Mouse (Mus musculus) neural tube, embryonic 10.5 days (tissue): ENCODE results near the gene Spata19.

Source experiments
- DNase-seq: peaks from one replicate; pipeline ENCODE4 v3.0.0-alpha.2; 2017; ENCODE audit warnings: low spot score; ENCODE audit errors: extremely low spot score

Spata19 gene

DNA sequence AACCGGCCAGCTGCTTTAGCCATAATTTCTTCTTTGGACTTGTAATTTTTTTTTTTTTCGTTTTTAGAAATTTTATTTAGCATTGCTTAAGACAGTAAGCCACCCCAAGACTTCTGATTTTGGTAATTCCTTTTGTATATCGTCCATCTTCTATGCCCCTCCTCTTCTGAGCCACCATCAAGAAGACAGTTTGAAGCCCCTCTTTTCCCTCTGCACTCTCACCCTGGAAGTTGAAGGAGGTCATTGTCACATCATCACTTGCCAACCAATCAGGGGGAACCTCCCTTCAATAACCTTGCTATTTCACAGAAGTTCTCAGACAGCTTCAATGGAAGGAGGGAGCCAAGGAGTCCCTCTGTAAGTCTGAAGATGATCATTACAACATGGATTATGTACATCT is at the start of gene Spata19:
Gene Spata19, plus strand, starts transcription at position 301 of the 400 bp plus-strand sequence.
- no peak for DNase-seq

DNA sequence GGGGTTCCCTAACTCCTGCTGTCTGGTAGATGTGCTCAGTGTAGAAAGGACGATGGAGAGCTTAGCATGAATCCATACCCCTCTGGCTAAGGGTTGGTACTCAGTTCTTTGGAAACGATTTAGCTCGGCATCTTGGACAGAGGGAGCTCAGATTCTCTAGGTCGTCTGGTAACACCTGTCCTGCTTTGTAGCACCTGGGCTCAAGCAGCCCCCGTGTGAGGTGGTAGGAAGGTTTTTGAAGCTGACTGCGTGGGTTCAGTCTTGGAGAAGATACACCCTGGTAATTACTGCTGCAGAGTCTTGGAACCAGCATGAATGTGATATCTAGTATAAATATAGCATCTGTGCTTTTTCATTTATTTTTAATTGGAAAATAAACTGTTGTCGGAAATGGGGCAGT is 43.5 kb upstream of the Spata19 start:
- DNase-seq: no peak

GRCm38 (mm10) chr9:27357893-27358292 is 38.7 kb upstream of the Spata19 start:
- DNase-seq: no peak

- no peak for DNase-seq
Observed at GRCm38 (mm10) chr9:27367231-27367630, 29.4 kb upstream of the Spata19 start.

- DNase-seq: no peak
Observed at GRCm38 (mm10) chr9:27369108-27369507, 27.5 kb upstream of the Spata19 start.

- no peak for DNase-seq
Observed at GRCm38 (mm10) chr9:27375746-27376145, 20.9 kb upstream of the Spata19 start.

DNA sequence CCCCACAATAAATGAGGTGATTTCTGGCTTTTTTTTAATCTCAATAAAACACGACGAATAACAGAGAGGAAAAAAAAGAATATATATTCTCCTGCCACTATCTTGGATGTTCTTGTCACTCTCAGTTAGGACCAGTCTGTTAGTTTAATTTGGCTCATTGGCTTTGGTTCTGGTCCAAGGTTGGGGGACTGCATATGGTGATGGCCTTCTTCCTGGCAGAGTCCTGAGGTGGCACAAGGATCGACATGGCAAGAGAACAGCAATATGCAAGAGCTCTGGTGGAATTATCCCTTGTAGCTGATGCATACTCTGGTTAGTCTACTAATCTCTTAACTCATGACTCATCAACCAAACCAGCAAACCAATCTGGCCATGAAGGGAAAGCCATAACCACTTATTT is 9.6 kb upstream of the Spata19 start:
- no peak for DNase-seq

DNA sequence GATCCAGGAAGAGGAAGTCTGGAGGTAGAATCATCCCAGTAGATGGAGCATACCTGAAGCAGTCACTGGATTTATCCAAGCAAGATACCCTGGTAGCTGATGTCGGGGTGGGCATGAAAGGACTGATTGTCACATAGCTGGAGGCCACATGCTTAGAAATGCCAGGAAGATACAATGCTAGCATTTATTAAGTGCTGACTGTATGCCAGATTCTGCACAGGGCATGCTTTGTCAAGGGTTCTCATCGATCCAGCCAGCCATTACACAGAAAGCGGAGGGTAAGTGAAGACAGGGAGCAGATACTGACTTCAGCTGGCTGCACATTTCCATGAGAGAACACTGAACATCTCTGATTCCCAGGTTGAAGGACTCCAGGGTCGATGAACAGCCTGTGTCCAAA is 4.6 kb downstream of the Spata19 start:
- no peak for DNase-seq

GRCm38 (mm10) chr9:27409733-27410132 is 13.1 kb downstream of the Spata19 start:
- DNase-seq: peak; percentile 27

- peak; percentile 88 for DNase-seq
Observed at GRCm38 (mm10) chr9:27414058-27414460, 17.5 kb downstream of the Spata19 start.

GRCm38 (mm10) chr9:27424511-27424910 is 27.9 kb downstream of the Spata19 start:
- DNase-seq: no peak

DNA sequence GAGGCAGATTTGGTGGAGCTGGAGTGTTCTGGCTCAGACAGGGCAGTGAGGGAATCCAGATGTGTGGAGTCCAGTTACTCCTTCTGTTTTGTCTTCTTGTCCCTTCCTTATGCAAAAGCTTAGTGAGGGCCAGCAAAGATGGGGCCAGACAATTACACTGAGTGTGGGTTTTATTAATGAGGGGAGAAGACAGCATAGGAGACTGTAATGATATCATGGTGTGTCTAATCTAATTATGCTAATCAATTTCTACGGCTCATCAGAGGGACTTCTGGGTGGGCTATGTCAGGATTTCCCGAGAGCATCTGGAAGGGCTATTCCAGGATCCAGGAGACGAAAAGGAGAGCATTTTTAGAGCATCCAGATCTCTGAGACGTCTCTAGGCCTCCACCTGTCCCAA is 32.0 kb downstream of the Spata19 start:
- no peak for DNase-seq

GRCm38 (mm10) chr9:27433301-27433700 is 36.7 kb downstream of the Spata19 start:
- no peak for DNase-seq

GRCm38 (mm10) chr9:27435936-27436335 is 39.3 kb downstream of the Spata19 start:
- no peak for DNase-seq

DNA sequence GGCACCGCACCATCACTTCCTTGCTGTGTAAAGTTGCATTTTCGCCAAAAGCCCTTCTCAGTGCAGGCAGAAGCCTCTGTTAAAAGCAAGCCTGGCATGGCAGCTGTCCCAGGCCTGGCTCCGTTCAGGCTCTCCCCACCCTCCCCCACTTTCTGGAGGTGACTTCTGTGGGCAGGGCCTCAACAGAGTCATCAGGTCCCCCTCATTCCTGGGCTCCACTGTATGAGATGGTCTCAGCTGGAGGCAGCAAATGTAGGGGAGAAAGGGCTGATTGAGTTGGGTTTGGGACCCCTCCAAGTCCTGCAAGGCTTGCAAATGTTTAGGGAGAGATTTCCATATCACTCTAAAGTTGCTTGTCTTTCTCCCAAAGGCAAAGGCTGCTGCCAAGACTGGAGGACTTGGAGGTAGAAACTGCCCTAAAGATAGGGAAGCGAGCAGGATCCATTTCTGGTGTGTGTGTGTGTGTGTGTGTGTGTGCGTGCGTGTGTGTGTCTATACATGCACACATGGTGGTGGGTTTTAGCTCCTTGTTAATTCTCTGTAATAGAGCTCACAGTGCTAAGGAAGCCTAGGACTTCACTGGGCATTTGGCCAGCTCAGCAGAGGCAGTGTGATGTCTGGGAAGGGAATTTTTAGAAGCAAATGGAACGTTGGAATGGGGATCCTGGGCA is 40.9 kb downstream of the Spata19 start:
- DNase-seq: no peak

DNA sequence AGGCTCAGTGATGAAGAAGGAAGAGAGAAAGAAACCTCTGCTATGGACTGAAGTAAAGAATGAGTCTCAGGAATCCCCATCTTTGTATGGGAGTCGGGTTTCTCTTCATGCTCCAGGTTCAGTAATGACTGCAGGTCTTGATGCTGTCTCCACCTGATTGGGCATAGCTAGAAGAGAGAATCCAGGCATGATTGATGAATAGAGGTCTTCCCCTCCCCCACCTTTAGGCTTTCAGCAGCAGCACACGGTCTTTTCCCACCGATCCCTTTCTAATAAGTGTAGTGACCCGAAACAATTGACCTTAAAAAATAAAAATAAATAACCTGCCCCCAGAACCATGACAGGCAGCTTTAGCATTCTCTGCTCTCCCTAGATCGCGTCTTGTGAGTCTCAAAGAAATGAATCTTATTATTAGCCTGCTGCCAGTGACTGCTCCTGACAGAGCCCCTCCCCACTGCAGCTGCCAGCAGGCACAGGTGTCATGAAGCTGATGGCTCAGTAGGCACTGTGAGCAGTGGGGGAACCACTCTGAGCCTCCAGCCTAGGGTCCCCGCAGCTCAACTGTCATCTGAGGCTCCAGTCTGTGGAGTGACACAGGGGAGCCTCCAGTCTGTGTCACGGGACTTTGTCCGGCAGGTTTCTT is 53.3 kb downstream of the Spata19 start:
- peak; percentile 23 for DNase-seq
